Mouse (Mus musculus) small intestine, adult 2 months (tissue): ENCODE data around the gene Vmp1.

ENCODE experiments used
- CTCF ChIP-seq: fragments of 200-500 bp; IDR thresholded peaks from 2 replicates; pipeline ENCODE4 v1.5.1; 2012; ENCODE audit warnings: low read depth, mild to moderate bottlenecking, control low read depth, inconsistent platforms, low read length, moderate library complexity, mixed read lengths; ENCODE audit not compliant: insufficient replicate concordance, insufficient read length; ENCODE audit errors: extremely low read depth
- POLR2A ChIP-seq: fragments of 200-500 bp; IDR thresholded peaks from 2 replicates; pipeline ENCODE4 v1.6.1; 2012; ENCODE audit warnings: low read depth, mild to moderate bottlenecking, control low read depth, inconsistent platforms, low read length, moderate library complexity

DNA sequence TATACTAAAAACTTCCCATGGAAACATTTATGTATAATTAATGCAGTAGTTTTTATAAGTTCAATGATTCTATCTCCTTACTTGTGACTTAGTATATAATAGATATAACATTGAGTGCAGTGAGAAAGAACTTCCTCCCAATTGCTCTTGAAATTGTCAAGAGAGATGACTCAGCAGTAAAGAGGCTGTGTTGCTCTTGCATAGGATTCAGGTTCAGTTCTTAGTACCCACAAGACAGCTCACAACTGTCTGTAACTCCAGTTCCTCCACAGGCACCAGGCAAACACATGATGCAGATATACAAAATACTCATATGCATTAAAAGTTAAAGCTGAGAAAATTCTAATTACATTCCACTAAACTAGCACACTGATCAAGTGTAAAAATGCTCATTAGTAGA, 25.8 kb downstream of the Vmp1 start:
- TF ChIP-seq CTCF (no peak), POLR2A (no peak)
